Mouse (Mus musculus) neural tube, embryonic 11.5 days (tissue): ENCODE results near the gene Tmem179b. TPM values are rescaled to one million over a fixed set of nuclear protein-coding genes. Genes with fewer than 3 reads are reported as not detected.

Experiments used
- ATAC-seq: fragments of 200-750 bp; cut with Nextera tagmentation; 2 replicates; pipeline ENCODE4 v1.8.0; 2017; ENCODE audit warnings: moderate number of reproducible peaks, mild to moderate bottlenecking, moderate TSS enrichment, moderate library complexity; ENCODE audit not compliant: insufficient read depth, low FRiP score, low TSS enrichment
- DNase-seq: peaks from one replicate; pipeline ENCODE4 v3.0.0-alpha.2; 2015; ENCODE audit warnings: low spot score
- H3K27ac ChIP-seq: fragments of 300-500 bp; sonication (generic); 2 replicates; pipeline ENCODE4 v1.5.1; 2014; ENCODE audit warnings: low read depth, mild to moderate bottlenecking, low read length
- H3K27me3 ChIP-seq: fragments of 300-500 bp; sonication (generic); 2 replicates; pipeline ENCODE4 v1.6.1; 2014; ENCODE audit warnings: mild to moderate bottlenecking, low read length, mixed read lengths; ENCODE audit not compliant: control insufficient read depth, insufficient read depth
- H3K36me3 ChIP-seq: fragments of 300-500 bp; sonication (generic); 2 replicates; pipeline ENCODE4 v1.6.1; 2014; ENCODE audit warnings: mild to moderate bottlenecking, low read length, moderate library complexity, mixed read lengths; ENCODE audit not compliant: control insufficient read depth, insufficient read depth
- H3K4me1 ChIP-seq: fragments of 300-500 bp; sonication (generic); 2 replicates; pipeline ENCODE4 v1.6.1; 2014; ENCODE audit warnings: low read length, mixed read lengths; ENCODE audit not compliant: control insufficient read depth, insufficient read depth
- H3K4me2 ChIP-seq: fragments of 300-500 bp; sonication (generic); 2 replicates; pipeline ENCODE4 v1.6.1; 2014; ENCODE audit warnings: low read depth, mild to moderate bottlenecking, moderate library complexity
- H3K4me3 ChIP-seq: fragments of 300-500 bp; sonication (generic); 2 replicates; pipeline ENCODE4 v1.5.1; 2014; ENCODE audit warnings: low read depth, low read length
- H3K9ac ChIP-seq: fragments of 300-500 bp; sonication (generic); 2 replicates; pipeline ENCODE4 v1.6.1; 2014; ENCODE audit warnings: mild to moderate bottlenecking, low read length
- H3K9me3 ChIP-seq: fragments of 300-500 bp; sonication (generic); 2 replicates; pipeline ENCODE4 v1.6.1; 2016; ENCODE audit warnings: low read length; ENCODE audit not compliant: control insufficient read depth
- WGBS: fragments of 180-500 bp; shearing (Covaris S2); extraction: QIAGEN DNeasy Blood & Tissue Kit; methylation state at CpG from one replicate; pipeline ENCODE4 v1.1.7; 2014; 5-methylcytosine and 5-hydroxymethylcytosine counted together
- polyA plus RNA-seq: library from polyadenylated mRNA; unstranded; fragments of >200 nt; fragmentation: Nextera tagmentation; extraction: Ambion mirVana; gene quantifications from 2 replicates; pipeline ENCODE4 v1.2.1, GENCODE M21; 2014

Gene Tmem179b
- polyA plus RNA-seq, 1 experiment from 2014 or later = 46.7 TPM

DNA sequence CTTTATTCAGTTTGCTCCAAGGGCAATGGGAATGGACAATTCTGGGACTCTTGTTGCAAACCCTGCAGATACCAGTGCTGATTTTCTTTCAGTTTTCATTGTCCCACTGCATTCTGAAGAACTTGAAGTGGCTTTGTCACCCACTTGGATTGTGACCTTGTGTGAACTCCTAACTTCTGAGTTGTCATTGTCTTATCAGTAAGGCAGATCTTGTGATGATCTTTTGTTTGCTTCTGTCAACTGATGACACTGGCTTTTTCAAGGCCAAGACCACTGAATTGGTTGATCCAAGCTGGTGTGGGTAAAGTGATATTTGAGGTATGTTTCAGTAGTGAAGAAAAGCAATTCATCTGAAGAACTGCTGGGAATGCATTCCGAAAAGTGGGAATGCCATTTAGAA is 28.9 kb downstream of the Tmem179b start:
- DNase-seq (no peak), ATAC-seq (no peak)
- no peak overlapping the region for H3K4me2 ChIP-seq
- peaks cover 19% of the 10 kb centered on the region for H3K36me3 ChIP-seq
- no peaks in the 10 kb centered on the region for H3K9me3 ChIP-seq
- H3K27me3 ChIP-seq = no peaks in the 10 kb centered on the region
- WGBS = 90% methylated on average over 1 of the region's 1 CpGs
- no peak overlapping the region for H3K27ac ChIP-seq
- H3K4me1 ChIP-seq = peaks cover 9% of the 10 kb centered on the region; the same call in 1 of the 2 replicates
- H3K4me3 ChIP-seq = no peak overlapping the region
- no peak overlapping the region for H3K9ac ChIP-seq

GRCm38 (mm10) chr19:8742176-8742575 is 32.1 kb downstream of the Tmem179b start:
- Histone ChIP-seq H3K4me2 (peak overlapping the region; percentile 96), H3K4me1 (peaks cover 9% of the 10 kb centered on the region; the same call in 1 of the 2 replicates), H3K9me3 (no peaks in the 10 kb centered on the region), H3K27me3 (no peaks in the 10 kb centered on the region), H3K27ac (0 out of 2 replicates have a peak overlapping the region, but pooled peaks have one; percentile 36), H3K36me3 (peaks cover 4% of the 10 kb centered on the region), H3K4me3 (peak overlapping the region; percentile 78), H3K9ac (peak overlapping the region; percentile 85)
- DNase-seq = no peak
- 17% methylated on average over 14 of the region's 14 CpGs for WGBS
- no peak for ATAC-seq

DNA sequence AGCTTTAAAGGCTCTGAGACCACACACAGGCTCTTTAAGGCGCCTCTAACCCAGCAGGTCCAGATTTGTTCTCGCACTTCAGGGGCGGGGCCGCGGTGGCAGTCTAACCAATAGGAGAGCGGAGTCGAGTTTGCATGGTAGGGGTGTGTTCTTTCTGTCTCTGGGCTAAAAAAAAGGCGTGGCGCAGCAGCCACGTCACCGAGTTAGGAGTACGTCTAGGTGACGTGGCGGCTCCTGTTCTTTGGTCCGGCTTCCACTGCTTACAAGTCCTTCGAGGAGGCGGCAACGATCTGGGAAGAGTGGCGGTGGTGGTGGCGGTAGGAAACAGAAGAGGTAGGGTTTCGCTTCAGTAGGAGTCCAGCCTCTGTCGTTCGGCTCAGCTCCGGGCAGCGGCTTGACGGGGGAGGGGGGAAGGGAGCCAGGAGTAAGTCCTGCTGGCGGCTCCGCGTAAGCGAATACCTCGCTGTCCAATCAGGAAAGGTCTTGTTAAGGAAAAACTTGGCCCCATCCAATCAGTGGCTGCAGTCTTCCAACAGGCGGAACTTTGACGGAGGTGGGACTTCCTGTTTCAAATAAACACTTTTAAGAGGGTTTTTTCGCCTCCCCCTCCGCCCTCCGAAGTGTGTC is 32.9 kb downstream of the Tmem179b start, which contains the start of gene Stx5a:
TSS of gene Stx5a (plus strand) at position 171 of the 627 bp plus-strand sequence.
- peaks cover 13% of the 10 kb centered on the region; the same call in 1 of the 2 replicates for H3K4me1 ChIP-seq
- peak within 1 kb of the TSS; percentile 96 for H3K4me2 ChIP-seq
- peaks cover 4% of the 10 kb centered on the region for H3K36me3 ChIP-seq
- ATAC-seq = peak; percentile 97
- H3K9me3 ChIP-seq = no peaks in the 10 kb centered on the region
- H3K27me3 ChIP-seq = no peaks in the 10 kb centered on the region
- H3K9ac ChIP-seq = peak within 1 kb of the TSS; percentile 85
- peak; percentile 96 for DNase-seq
- WGBS = 0% methylated on average over 36 of the region's 36 CpGs
- H3K27ac ChIP-seq = peak within 1 kb of the TSS; percentile 86
- peak within 1 kb of the TSS; percentile 78 for H3K4me3 ChIP-seq

DNA sequence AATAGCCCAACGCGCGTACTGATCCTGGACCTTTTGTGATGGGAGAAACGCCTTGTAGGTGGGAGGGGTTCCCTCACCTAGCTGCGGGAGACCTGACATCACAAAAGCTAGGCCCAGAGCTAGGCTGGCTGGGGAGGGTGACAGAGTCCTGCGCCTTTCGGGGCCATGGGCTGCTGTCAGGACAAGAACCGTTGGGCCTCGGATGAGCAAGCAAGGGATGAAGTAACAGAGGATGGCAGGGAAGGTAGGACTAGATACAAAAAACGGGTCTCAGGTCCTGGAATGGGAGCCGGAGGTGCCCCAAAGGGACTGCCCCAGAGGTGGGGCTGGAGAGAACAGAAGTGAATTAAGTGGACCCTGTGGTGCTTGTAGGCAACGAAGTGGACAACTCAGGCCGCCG is 33.7 kb downstream of the Tmem179b start, which contains the start of gene 1700092M07Rik:
TSS of gene 1700092M07Rik (plus strand) at position 116 of the 400 bp plus-strand sequence.
- Histone ChIP-seq H3K4me3 (peak within 1 kb of the TSS; percentile 78), H3K4me2 (peak within 1 kb of the TSS; percentile 96), H3K36me3 (peaks cover 1% of the 10 kb centered on the region), H3K4me1 (peaks cover 13% of the 10 kb centered on the region; the same call in 1 of the 2 replicates), H3K9ac (peak within 1 kb of the TSS; percentile 56), H3K27me3 (no peaks in the 10 kb centered on the region), H3K9me3 (no peaks in the 10 kb centered on the region), H3K27ac (peak within 1 kb of the TSS; percentile 86)
- DNase-seq (no peak), ATAC-seq (no peak; the same call in 1 of the 2 replicates)
- WGBS = 74% methylated on average over 14 of the region's 14 CpGs

- no peaks in the 10 kb centered on the region for H3K27me3 ChIP-seq
- H3K36me3 ChIP-seq = no peaks in the 10 kb centered on the region; the same call in 1 of the 2 replicates
- H3K9ac ChIP-seq = no peak overlapping the region
- peaks cover 13% of the 10 kb centered on the region; the same call in 1 of the 2 replicates for H3K4me1 ChIP-seq
- H3K9me3 ChIP-seq = no peaks in the 10 kb centered on the region
- no peak for ATAC-seq
- H3K4me3 ChIP-seq = no peak overlapping the region
- no peak overlapping the region for H3K27ac ChIP-seq
- no peak overlapping the region for H3K4me2 ChIP-seq
- 87% methylated on average over 6 of the region's 6 CpGs for whole genome bisulfite sequencing
- no peak for DNase-seq
Measured at GRCm38 (mm10) chr19:8739646-8740045, 34.6 kb downstream of the Tmem179b start.

- no peak overlapping the region for H3K4me3 ChIP-seq
- 89% methylated on average over 7 of the region's 7 CpGs for WGBS
- peaks cover 13% of the 10 kb centered on the region; the same call in 1 of the 2 replicates for H3K4me1 ChIP-seq
- no peaks in the 10 kb centered on the region for H3K27me3 ChIP-seq
- no peak overlapping the region for H3K9ac ChIP-seq
- no peak for ATAC-seq
- H3K4me2 ChIP-seq = no peak overlapping the region
- H3K27ac ChIP-seq = no peak overlapping the region
- H3K9me3 ChIP-seq = no peaks in the 10 kb centered on the region
- DNase-seq = no peak
- no peaks in the 10 kb centered on the region; the same call in 1 of the 2 replicates for H3K36me3 ChIP-seq
Measured at GRCm38 (mm10) chr19:8738911-8739310, 35.4 kb downstream of the Tmem179b start.

GRCm38 (mm10) chr19:8736160-8736467 is 38.2 kb downstream of the Tmem179b start:
- peak overlapping the region; percentile 65 for H3K4me2 ChIP-seq
- peak; percentile 43; the same call in 1 of the 2 replicates for ATAC-seq
- 3% methylated on average over 11 of the region's 11 CpGs for WGBS
- no peaks in the 10 kb centered on the region; the same call in 1 of the 2 replicates for H3K36me3 ChIP-seq
- H3K9me3 ChIP-seq = no peaks in the 10 kb centered on the region
- peak overlapping the region; percentile 17; the same call in 1 of the 2 replicates for H3K27ac ChIP-seq
- peak overlapping the region; percentile 69 for H3K9ac ChIP-seq
- H3K27me3 ChIP-seq = no peaks in the 10 kb centered on the region
- peak overlapping the region; percentile 86 for H3K4me3 ChIP-seq
- no peak for DNase-seq
- peaks cover 5% of the 10 kb centered on the region; the same call in 1 of the 2 replicates for H3K4me1 ChIP-seq

DNA sequence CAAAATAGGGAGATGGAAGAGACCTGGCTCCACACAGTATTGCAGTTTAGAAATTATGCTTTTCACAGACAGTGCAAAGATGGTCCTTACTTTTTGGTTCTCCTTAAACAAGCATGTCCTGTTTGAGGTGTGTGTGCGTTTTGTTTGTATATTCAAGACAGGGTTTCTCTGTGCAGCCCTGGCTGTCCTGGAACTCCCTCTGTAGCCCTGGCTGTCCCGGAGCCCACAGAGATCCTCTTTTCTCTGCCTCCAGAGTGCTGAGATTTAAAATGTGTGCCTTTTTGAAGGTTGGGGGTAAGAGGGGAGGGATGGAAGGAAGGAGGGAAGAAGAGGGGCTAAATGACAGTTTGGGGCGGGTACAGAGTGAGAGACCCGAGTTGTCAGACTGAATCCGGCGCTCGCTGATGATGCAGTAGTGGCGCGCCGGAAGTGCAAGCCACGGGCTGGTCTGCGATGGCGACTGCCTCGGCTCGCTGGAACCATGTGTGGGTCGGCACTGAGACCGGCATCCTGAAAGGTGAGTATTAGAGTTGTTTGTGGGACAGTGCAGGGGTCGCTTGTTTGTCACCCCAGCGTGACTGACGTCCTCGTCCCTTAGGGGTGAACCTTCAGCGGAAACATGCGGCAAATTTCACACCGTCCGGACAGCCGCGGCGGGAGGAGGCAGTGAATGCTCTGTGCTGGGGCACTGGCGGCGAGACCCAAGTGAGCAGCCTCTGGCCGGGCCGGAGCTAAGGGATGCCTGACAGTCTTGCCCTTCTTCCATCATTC is 38.7 kb downstream of the Tmem179b start, which contains the start of gene Wdr74:
TSS of gene Wdr74 (plus strand) at position 439 of the 771 bp plus-strand sequence.
- peak; percentile 95 for DNase-seq
- Histone ChIP-seq H3K27ac (peak within 1 kb of the TSS; percentile 17; the same call in 1 of the 2 replicates), H3K36me3 (no peaks in the 10 kb centered on the region; the same call in 1 of the 2 replicates), H3K4me2 (peak within 1 kb of the TSS; percentile 65), H3K9ac (peak within 1 kb of the TSS; percentile 69), H3K9me3 (no peaks in the 10 kb centered on the region), H3K27me3 (no peaks in the 10 kb centered on the region), H3K4me3 (peak within 1 kb of the TSS; percentile 86), H3K4me1 (peaks cover 5% of the 10 kb centered on the region; the same call in 1 of the 2 replicates)
- under 1% methylated on average over 32 of the region's 32 CpGs for WGBS
- ATAC-seq = peak; percentile 91
